Mouse (Mus musculus) right cerebral cortex, adult 18-20 months (tissue): ENCODE data around the gene Gamt.
A peak's percentile ranks its signal among the peaks of the same experiment; 100 is the strongest.

Experiments used
- DNase-seq: peaks from one replicate; pipeline ENCODE4 v3.0.0; 2022; ENCODE audit warnings: mixed read lengths

The Gamt gene

GRCm38 (mm10) chr10:80260642-80261584 is at the start of gene Gamt, which contains the start of gene Dazap1:
Gene Gamt (minus strand): TSS chr10:80261012.
Gene Dazap1 (plus strand): TSS chr10:80261486.
- peak; percentile 93 for DNase-seq

GRCm38 (mm10) chr10:80304862-80305261 is 44.0 kb upstream of the Gamt start:
- no peak for DNase-seq

- DNase-seq: no peak
These were observed 43.6 kb upstream of the Gamt start for GRCm38 (mm10) chr10:80304458-80304857.

GRCm38 (mm10) chr10:80302471-80302881 is 41.7 kb upstream of the Gamt start:
- DNase-seq: peak; percentile 69

- no peak for DNase-seq
These were observed 41.2 kb upstream of the Gamt start for GRCm38 (mm10) chr10:80302082-80302355.

GRCm38 (mm10) chr10:80301256-80302081 is 40.7 kb upstream of the Gamt start:
- no peak for DNase-seq

- DNase-seq: no peak
These were observed 39.9 kb upstream of the Gamt start for GRCm38 (mm10) chr10:80300672-80301181.

GRCm38 (mm10) chr10:80299824-80300223 is 39.0 kb upstream of the Gamt start:
- DNase-seq: no peak

- DNase-seq: no peak
These were observed 38.5 kb upstream of the Gamt start for GRCm38 (mm10) chr10:80299301-80299700.

GRCm38 (mm10) chr10:80298571-80299281 is 37.9 kb upstream of the Gamt start:
- peak; percentile 95 for DNase-seq

- no peak for DNase-seq
These were observed 36.8 kb upstream of the Gamt start for GRCm38 (mm10) chr10:80297526-80298133.

- DNase-seq: no peak
These were observed 36.0 kb upstream of the Gamt start for GRCm38 (mm10) chr10:80296824-80297223.

- DNase-seq: peak; percentile 83
These were observed 35.0 kb upstream of the Gamt start, which contains the start of gene Apc2 for GRCm38 (mm10) chr10:80295618-80296425. Gene Apc2 (plus strand): TSS chr10:80295977.

- DNase-seq: no peak
These were observed 34.0 kb upstream of the Gamt start for GRCm38 (mm10) chr10:80294788-80295303.

GRCm38 (mm10) chr10:80294311-80294710 is 33.5 kb upstream of the Gamt start:
- no peak for DNase-seq

GRCm38 (mm10) chr10:80293325-80293724 is 32.5 kb upstream of the Gamt start:
- DNase-seq: no peak

- DNase-seq: peak; percentile 94
These were observed 31.7 kb upstream of the Gamt start, which contains the start of gene Rps15 for GRCm38 (mm10) chr10:80292251-80293146. Gene Rps15 (plus strand): TSS chr10:80292453.

- no peak for DNase-seq
These were observed 27.8 kb upstream of the Gamt start for GRCm38 (mm10) chr10:80288657-80289056.

GRCm38 (mm10) chr10:80288097-80288496 is 27.3 kb upstream of the Gamt start:
- no peak for DNase-seq
